Mouse (Mus musculus): ENCODE measurements around the gene Plgrkt. TPM values are rescaled to one million over a fixed set of nuclear protein-coding genes. Genes with fewer than 3 reads are reported as not detected.

The Plgrkt gene
- polyA plus RNA-seq, 1 experiment from 2014 or later: 58.1 TPM

DNA sequence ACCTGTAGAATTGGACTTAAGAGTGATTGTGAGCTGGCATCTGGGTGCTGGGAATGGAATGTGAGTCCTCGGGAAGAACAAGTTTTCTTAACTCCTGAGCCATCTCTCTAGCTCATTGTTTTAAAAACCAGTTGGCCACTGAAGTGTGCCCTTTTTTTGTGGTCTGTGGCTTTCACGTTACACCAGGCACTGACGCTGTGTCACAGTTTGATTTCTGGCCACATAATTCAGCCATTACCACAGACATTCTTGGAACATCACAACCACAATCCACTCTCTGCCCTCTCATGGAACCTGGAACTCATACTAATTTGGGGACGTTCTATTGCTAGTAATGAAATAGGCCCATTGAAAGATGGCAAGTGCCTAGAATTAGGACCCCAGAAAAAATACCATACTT is 26.2 kb downstream of the Plgrkt start:
- no peak overlapping the region for H3K4me3 ChIP-seq
- no peak overlapping the region for H3K27ac ChIP-seq
- H3K9me3 ChIP-seq: no peaks in the 10 kb centered on the region
- no peak for ATAC-seq (ENCODE audit: low FRiP score, low read depth)
- 81% methylated on average over 4 of the region's 4 CpGs for WGBS
- no peaks in the 10 kb centered on the region for H3K27me3 ChIP-seq
- H3K4me2 ChIP-seq (replicated peaks): no peak overlapping the region
- no peaks in the 10 kb centered on the region for H3K36me3 ChIP-seq
- no peaks in the 10 kb centered on the region for H3K4me1 ChIP-seq
- no peak overlapping the region for H3K9ac ChIP-seq

DNA sequence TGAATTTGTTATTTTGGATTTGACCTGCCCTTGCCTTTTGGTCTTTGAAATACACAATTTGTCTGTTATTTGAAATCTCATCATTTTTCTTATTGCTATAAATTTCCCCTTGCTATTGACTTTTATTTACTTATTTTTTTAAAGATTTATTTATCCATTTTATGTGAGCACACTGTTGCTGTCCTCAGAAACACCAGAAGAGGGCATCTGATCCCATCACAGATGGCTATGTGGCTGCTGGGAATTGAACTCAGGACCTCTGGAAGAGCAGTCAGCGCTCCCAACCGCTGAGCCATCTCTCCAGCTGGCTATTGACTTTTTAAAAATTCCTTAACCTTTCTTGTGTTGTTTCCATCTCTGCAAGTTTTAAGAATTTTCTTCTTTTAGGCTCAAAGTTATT is 30.6 kb downstream of the Plgrkt start:
- peaks cover 13% of the 10 kb centered on the region; the same call in 1 of the 2 replicates for H3K4me1 ChIP-seq
- H3K9me3 ChIP-seq: no peaks in the 10 kb centered on the region
- no peak overlapping the region for H3K4me2 ChIP-seq (replicated peaks)
- H3K4me3 ChIP-seq: no peak overlapping the region
- no peak for ATAC-seq (ENCODE audit: low FRiP score, low read depth)
- WGBS: 90% methylated on average over 2 of the region's 2 CpGs
- peaks cover 17% of the 10 kb centered on the region for H3K27me3 ChIP-seq
- no peak overlapping the region for H3K9ac ChIP-seq
- no peaks in the 10 kb centered on the region for H3K36me3 ChIP-seq
- no peak overlapping the region for H3K27ac ChIP-seq

DNA sequence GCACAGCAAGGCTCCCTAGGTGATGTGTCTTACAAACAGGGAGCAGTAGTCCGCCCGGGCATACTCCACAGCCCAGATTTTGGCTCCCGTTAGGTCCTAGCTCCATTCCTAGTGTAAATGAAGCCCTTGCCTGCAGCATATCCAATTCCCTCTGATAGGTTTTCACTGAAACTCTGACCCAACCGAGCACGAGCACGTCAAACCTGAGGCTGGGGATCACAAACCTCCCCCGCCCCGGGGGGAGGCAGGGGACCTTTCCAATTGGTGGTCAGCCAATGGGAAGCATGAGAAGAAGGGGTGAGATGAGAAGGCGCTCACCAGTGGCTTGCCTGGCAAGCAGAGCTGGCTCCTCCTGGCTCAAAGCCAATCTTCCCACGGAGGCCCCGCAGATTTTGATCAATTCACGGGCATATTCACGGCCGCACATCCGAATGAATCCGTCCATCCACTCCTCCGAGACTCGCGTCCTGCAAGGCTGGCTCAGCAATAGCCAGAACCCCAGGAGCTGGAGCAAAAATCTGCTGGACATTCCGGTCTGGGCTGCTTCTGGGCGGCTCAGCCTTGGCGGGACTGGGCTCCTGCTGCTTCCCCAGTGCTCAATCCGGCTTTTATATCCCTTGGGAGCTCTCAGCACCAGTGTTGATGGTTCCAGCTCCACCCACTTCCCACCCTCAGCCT is 33.0 kb downstream of the Plgrkt start, which contains the start of gene Rln1:
Gene Rln1, minus strand, starts transcription at position 603 of the 678 bp plus-strand sequence.
- WGBS: 1% methylated on average over 23 of the region's 23 CpGs
- H3K9me3 ChIP-seq: no peaks in the 10 kb centered on the region
- no peaks in the 10 kb centered on the region for H3K36me3 ChIP-seq
- peak within 1 kb of the TSS; percentile 47 for H3K4me3 ChIP-seq
- ATAC-seq (ENCODE audit: low FRiP score, low read depth): peak; percentile 32; the same call in 1 of the 2 replicates
- peak within 1 kb of the TSS; percentile 65 for H3K9ac ChIP-seq
- H3K27ac ChIP-seq: no peak within 1 kb of the TSS
- peak within 1 kb of the TSS; percentile 80 for H3K4me2 ChIP-seq (replicated peaks)
- H3K4me1 ChIP-seq: peaks cover 13% of the 10 kb centered on the region; the same call in 1 of the 2 replicates
- H3K27me3 ChIP-seq: peaks cover 17% of the 10 kb centered on the region

DNA sequence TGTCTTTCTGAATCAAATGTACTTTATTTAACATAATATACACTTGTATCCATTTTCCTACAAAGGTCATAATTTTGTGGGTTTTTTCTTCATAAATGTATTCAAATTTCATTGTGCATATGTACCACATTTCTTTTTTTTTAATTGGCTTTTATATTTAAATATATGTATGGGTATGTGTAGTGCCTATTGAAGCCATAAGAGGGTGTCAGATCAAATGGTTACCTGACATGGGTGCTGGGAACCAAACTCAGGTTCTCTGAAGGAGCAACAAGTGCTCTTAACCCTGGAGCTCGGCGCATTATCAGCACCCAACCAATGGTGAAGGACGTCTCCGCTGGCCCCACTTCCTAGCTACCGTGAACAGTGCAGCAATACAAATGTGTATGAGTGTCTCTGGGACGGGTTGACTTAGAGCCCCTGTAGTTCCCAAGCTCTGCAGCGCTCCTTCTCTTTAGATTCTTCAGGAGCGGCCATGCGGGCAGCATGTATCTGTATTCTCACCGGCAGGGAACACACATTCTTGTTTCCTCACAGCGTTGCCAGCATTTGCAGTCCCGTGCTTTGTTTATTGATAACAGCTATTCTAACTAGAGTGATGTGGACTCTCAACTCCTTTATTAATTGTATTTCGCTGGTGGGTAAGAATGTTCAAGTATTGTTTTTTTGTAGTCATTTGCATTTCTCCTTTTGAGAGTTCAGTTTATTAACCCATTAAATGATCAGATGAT is 40.2 kb downstream of the Plgrkt start:
- H3K4me2 ChIP-seq (replicated peaks): no peak overlapping the region
- H3K9ac ChIP-seq: no peak overlapping the region
- no peaks in the 10 kb centered on the region for H3K27me3 ChIP-seq
- 85% methylated on average over 13 of the region's 13 CpGs for WGBS
- no peaks in the 10 kb centered on the region for H3K36me3 ChIP-seq
- no peak for ATAC-seq (ENCODE audit: low FRiP score, low read depth)
- no peak overlapping the region for H3K4me3 ChIP-seq
- H3K9me3 ChIP-seq: no peaks in the 10 kb centered on the region
- no peak overlapping the region for H3K27ac ChIP-seq
- H3K4me1 ChIP-seq: peaks cover 9% of the 10 kb centered on the region; the same call in 1 of the 2 replicates

DNA sequence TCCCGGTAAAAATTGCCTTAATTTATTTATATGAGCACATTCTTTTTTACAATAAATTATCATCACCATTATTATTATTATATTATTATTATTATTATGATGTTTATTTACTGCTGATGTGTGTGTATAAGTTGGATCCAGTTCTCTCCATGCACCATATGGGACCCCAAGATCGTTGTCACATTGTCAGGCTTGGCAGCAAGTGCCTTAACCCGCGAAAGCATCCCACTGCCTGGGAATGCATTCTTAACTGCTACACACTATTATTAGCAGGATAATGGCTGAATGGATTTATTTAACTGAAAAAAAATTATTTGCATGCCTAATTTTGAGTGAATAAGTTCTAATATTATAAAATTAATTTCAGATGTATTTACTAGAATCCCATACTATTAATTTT is 40.8 kb downstream of the Plgrkt start:
- H3K4me1 ChIP-seq: peaks cover 9% of the 10 kb centered on the region; the same call in 1 of the 2 replicates
- no peak overlapping the region for H3K9ac ChIP-seq
- H3K4me3 ChIP-seq: no peak overlapping the region
- H3K4me2 ChIP-seq (replicated peaks): no peak overlapping the region
- no peak for ATAC-seq (ENCODE audit: low FRiP score, low read depth)
- 88% methylated on average over 4 of the region's 4 CpGs for WGBS
- H3K27me3 ChIP-seq: no peaks in the 10 kb centered on the region
- H3K9me3 ChIP-seq: no peaks in the 10 kb centered on the region
- H3K27ac ChIP-seq: no peak overlapping the region
- H3K36me3 ChIP-seq: no peaks in the 10 kb centered on the region

DNA sequence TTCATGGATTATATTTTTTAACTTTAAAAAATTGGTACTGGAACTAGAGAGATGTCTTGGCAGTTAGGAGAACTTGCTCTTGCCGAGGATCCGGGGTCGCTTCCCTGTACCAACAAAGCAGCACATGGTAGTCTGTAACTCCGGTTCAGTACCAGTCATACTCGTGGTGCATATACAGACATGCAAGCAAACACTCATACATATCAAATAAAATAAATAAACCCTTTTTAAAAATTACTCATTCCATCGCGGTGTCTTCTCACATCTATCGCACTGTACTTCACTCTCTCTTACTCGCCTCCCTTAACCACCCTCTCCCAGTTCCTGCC is 41.4 kb downstream of the Plgrkt start:
- no peak overlapping the region for H3K27ac ChIP-seq
- no peaks in the 10 kb centered on the region for H3K27me3 ChIP-seq
- peak overlapping the region; percentile 65 for H3K4me2 ChIP-seq (replicated peaks)
- H3K4me1 ChIP-seq: peaks cover 9% of the 10 kb centered on the region; the same call in 1 of the 2 replicates
- peak overlapping the region; percentile 43 for H3K4me3 ChIP-seq
- no peaks in the 10 kb centered on the region for H3K9me3 ChIP-seq
- H3K9ac ChIP-seq: no peak overlapping the region
- H3K36me3 ChIP-seq: no peaks in the 10 kb centered on the region
- 61% methylated on average over 9 of the region's 9 CpGs for WGBS
- ATAC-seq (ENCODE audit: low FRiP score, low read depth): no peak

DNA sequence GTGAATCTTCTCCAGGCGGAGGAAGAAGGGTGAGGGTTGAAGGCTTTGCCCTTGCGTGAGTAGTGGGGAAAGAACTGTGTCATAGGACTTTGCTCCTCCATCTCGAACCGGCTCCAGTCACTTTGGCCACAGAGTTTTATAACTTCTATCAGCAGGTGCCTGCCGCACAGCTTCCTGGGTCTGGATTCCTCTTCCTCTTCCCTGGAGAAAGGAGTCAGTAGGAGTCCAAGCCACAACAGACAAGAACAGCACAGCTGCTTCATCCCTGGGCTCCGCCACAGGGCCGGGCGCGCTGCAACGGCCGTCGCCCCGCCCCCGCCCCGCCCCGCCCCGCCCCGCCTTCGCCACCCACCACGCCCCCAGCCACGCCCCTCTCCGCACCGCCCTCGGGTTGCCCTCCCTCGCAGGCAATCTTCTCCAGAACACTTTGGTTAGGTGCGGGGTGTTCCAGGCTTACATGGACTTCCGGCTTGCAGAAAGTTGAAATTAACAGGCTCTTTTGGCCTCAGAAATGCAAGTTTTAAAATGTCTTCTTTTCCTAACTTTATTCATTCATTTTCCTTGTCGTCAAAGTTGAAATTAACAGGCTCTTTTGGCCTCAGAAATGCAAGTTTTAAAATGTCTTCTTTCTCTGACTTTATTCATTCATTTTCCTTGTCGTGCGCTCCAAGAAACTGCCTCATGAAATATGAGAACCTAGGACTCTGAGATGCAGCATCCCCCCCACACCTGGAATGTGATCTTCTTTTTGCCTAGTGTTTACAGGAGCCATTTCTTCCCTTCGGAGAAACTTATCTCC is 41.9 kb downstream of the Plgrkt start, which contains the start of gene Insl6:
Gene Insl6, minus strand, starts transcription at position 304 of the 799 bp plus-strand sequence.
- no peaks in the 10 kb centered on the region for H3K9me3 ChIP-seq
- no peaks in the 10 kb centered on the region for H3K27me3 ChIP-seq
- peak; percentile 98 for ATAC-seq (ENCODE audit: low FRiP score, low read depth)
- WGBS: 5% methylated on average over 22 of the region's 31 CpGs
- no peak within 1 kb of the TSS for H3K27ac ChIP-seq
- peak within 1 kb of the TSS; percentile 48 for H3K9ac ChIP-seq
- H3K4me3 ChIP-seq: peak within 1 kb of the TSS; percentile 43
- H3K4me2 ChIP-seq (replicated peaks): peak within 1 kb of the TSS; percentile 65
- no peaks in the 10 kb centered on the region for H3K36me3 ChIP-seq
- H3K4me1 ChIP-seq: peaks cover 9% of the 10 kb centered on the region; the same call in 1 of the 2 replicates

DNA sequence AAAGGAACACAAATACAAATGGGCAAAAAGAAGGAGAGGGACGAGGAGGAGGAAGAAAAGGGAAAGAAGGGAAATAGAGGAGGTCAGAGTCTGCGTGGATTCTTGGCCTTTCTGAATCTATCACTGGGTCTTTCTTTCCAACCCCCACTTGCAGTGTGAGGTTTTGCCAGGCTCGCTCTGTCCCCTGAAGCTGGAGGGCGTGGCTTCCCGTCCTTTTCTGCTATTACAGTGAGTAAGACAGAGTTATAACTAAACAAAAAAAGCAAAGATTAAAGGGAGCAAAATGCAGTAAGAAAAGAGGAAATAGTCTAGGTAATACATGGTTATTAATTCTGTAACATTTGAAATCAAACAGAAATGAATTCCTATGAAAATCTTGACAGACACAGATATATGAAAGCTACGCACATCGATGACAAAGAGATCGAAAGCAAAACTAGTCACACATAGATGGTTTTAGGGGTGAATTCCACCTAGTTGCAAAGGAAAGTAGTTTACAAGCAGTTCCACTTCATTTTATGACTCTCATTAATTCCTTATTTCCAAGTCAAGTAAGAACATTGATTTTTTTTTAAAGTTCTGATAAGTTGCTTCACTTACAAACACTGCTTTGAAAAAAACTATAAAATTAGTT is 43.7 kb downstream of the Plgrkt start:
- Histone ChIP-seq H3K9me3 (no peaks in the 10 kb centered on the region), H3K4me2 (replicated peaks) (0 out of 2 replicates have a peak overlapping the region, but pooled peaks have one; percentile 19)
- 68% methylated on average over 8 of the region's 8 CpGs for whole genome bisulfite sequencing

DNA sequence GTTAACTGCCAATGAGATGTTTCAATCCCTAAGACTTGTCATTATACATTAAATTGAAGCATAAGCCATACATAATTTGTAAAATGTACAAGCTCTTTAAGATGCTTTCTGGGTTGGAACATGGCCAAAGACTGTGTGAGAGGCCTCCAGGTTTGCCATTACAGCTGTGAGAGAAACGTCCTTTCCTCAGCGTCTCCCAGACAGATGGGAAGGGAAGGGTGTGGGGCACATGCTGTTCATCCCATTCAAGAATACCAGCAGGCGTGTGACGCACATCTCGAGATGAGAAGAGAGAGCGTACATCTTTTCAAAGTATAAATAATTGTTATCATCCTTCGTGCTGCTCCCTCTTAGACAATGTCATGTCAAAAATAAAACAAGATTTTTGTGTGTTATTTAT is 54.5 kb downstream of the Plgrkt start:
- Histone ChIP-seq H3K4me2 (replicated peaks) (no peak overlapping the region), H3K4me1 (no peaks in the 10 kb centered on the region), H3K9ac (no peak overlapping the region), H3K4me3 (no peak overlapping the region), H3K27ac (no peak overlapping the region), H3K36me3 (peaks cover 40% of the 10 kb centered on the region), H3K9me3 (peaks cover 12% of the 10 kb centered on the region), H3K27me3 (no peaks in the 10 kb centered on the region)
- ATAC-seq (ENCODE audit: low FRiP score, low read depth): no peak
- WGBS: 81% methylated on average over 7 of the region's 7 CpGs

More for the DNA sequence above, 43.7 kb downstream of the Plgrkt start:
- Histone ChIP-seq H3K9ac (no peak overlapping the region), H3K4me1 (peaks cover 9% of the 10 kb centered on the region; the same call in 1 of the 2 replicates), H3K27ac (no peak overlapping the region), H3K36me3 (no peaks in the 10 kb centered on the region), H3K4me3 (no peak overlapping the region), H3K27me3 (no peaks in the 10 kb centered on the region)
- no peak for ATAC-seq (ENCODE audit: low FRiP score, low read depth)

DNA sequence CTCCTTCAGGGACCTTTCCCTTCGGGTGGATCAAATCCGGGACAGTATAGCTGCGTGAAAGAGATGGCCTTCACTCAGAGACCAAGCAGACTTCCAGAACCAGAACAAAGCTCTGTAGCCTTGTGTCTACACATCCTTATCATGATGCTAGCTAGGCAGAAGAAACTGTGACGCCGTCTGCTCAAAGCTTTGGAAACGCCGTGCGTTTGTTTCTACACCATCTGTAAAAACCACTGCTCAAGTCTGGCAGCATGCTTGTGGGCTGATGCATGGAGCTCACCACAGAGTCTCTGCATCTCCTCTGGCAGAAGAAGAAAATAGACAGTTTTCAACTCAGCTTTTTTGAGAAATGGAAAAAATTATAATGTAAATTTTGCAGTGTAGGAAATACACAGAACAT is 55.4 kb downstream of the Plgrkt start:
- no peak overlapping the region for H3K4me3 ChIP-seq
- no peak overlapping the region for H3K9ac ChIP-seq
- no peaks in the 10 kb centered on the region for H3K27me3 ChIP-seq
- H3K9me3 ChIP-seq: peaks cover 7% of the 10 kb centered on the region
- ATAC-seq (ENCODE audit: low FRiP score, low read depth): no peak
- H3K36me3 ChIP-seq: peaks cover 40% of the 10 kb centered on the region
- H3K4me1 ChIP-seq: no peaks in the 10 kb centered on the region
- no peak overlapping the region for H3K4me2 ChIP-seq (replicated peaks)
- H3K27ac ChIP-seq: no peak overlapping the region
- 93% methylated on average over 8 of the region's 8 CpGs for WGBS

DNA sequence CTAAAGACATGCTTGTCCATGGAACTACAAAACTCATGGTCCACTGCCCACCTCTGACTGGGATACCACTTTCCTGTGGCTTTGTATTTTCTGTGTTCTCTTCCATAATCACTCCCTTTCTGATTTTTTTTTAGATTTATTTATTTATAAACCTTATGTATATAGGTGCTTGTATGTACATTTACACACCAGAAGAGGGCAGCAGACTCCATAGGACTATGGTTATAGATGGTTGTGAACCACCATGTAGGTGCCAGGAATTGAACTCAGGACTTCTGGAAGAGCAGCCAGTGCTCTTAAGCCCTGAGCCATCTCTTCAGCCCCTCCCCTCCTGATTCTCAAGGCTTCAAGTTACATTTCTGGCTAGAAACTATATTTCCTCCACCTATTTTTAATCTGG is 58.4 kb downstream of the Plgrkt start:
- Histone ChIP-seq H3K9ac (no peak overlapping the region), H3K4me3 (no peak overlapping the region), H3K4me1 (no peaks in the 10 kb centered on the region), H3K9me3 (no peaks in the 10 kb centered on the region), H3K27ac (no peak overlapping the region), H3K36me3 (peaks cover 47% of the 10 kb centered on the region), H3K27me3 (no peaks in the 10 kb centered on the region), H3K4me2 (replicated peaks) (no peak overlapping the region)
- ATAC-seq (ENCODE audit: low FRiP score, low read depth): no peak
